12 mouse cellular contexts compared by ENCODE assay signal in the genomic region with DNA sequence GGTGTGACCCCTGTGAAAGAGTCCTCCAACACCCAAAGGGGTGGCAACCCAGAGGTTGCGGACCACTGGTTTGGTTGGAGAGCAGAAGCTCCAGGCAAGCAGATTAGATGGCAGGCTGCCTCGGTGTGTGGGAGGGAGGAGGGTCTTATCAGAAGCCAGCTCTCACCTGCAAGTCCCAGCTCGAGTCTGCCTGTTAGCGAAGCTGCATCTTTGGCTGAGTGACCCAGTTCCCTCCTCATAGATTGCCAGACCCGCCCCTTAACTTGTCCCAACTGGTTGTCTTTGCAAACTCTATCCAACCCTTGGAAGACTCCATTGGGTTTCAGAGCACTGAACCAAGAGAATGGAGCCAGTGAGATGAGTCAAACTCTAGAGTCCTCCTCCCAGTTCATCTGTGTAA.
"Had no signal": no experiment of that assay in that cellular context is flagged by ENCODE, and none has a peak within 500 bp of the region (broad histone marks: within the 10 kb centered on the region; RNA-seq: fewer than 3 reads in every experiment).

No protein-coding gene starts in this region.

- H3K4me1 ChIP-seq: liver, embryonic 13.5 days; lung, embryonic 15.5 days had no signal

- ATAC-seq: inflammation-experienced regulatory T-cells, adult 6 months; intestine, postnatal 0 days; liver, postnatal 0 days; midbrain, embryonic 13.5 days had no signal

- H3K4me2 ChIP-seq: liver, embryonic 13.5 days; lung, embryonic 15.5 days; midbrain, embryonic 13.5 days had no signal

- H3K4me3 ChIP-seq: liver, embryonic 13.5 days; lung, embryonic 15.5 days; midbrain, embryonic 13.5 days had no signal

- H3K27me3 ChIP-seq: liver, embryonic 13.5 days; lung, embryonic 15.5 days; midbrain, embryonic 13.5 days had no signal

- H3K36me3 ChIP-seq: liver, embryonic 13.5 days had no signal

- H3K9ac ChIP-seq: liver, embryonic 13.5 days; liver, postnatal 0 days; lung, embryonic 15.5 days; midbrain, embryonic 13.5 days had no signal

- H3K27ac ChIP-seq: liver, embryonic 13.5 days; lung, embryonic 15.5 days; macrophage; midbrain, embryonic 13.5 days had no signal

- DNase-seq: kidney, adult 8-10 months; layer of hippocampus, adult 9-11 months; liver; liver, embryonic 13.5 days; liver, postnatal 0 days; lung, postnatal 14 days; right cerebral cortex, adult 18-20 months had no signal

- H3K9me3 ChIP-seq: liver, embryonic 13.5 days; lung, embryonic 15.5 days; midbrain, embryonic 13.5 days had no signal
